Mouse (Mus musculus) adrenal gland, adult 2 months (tissue): ENCODE data around the gene Far1. TPM values are rescaled to one million over a fixed set of nuclear protein-coding genes. Genes with fewer than 3 reads are reported as not detected.

Experiments
- DNase-seq: peaks from one replicate; pipeline ENCODE4 v3.0.0; 2021
- polyA plus RNA-seq: library from polyadenylated mRNA; depleted of rRNA; stranded (reverse); fragments of >200 nt; gene quantifications from 2 replicates; pipeline ENCODE4 v1.2.3, GENCODE M21; 2012; rRNA removed
- total RNA-seq, 2 experiments: library from RNA; stranded (reverse); gene quantifications; 2 replicates each; pipeline ENCODE4 v1.2.3; 2021

Far1 gene
- total and polyA plus RNA-seq, 3 experiments, result 2.9 to 51.0 (median 44.2) TPM

DNA sequence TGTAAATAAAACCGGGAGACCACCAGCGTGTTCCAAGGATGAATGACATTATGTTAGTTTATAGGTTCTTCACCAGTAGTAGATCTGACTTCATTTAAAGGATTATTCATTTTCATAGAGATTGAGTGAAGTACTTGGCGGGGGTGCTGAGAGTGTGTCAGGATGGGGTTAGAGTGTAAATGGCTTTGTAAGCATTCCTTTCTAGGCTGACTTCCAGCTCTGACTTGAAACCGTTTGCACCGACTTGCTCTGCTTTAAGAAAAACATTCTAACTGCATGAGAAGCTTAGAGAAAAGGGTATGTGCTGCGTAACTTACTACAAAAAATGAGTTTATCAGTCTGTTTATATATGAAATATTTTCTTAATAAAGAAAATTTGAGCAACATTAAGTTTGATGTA, 57.5 kb downstream of the Far1 start:
- no peak for DNase-seq

DNA sequence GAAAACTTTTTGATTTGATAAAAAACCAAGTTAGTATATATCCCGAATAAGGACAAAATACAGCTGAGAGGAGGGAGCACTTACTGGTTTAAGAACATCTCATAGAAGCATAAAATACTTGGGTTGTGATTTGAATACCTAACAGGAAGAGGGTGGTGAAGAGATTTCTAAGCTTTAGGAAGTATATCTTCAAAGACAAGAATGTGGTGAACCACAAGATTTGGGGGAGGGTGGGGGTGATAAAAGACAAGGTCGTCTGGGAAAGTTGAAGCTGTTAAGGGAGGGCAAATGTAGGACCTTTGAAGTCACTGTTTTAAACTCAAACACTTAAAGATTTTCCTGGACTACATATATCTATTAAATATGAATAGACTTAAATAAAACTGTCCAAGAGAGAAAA, 59.1 kb downstream of the Far1 start:
- no peak for DNase-seq

- DNase-seq, result no peak
Observed at GRCm38 (mm10) chr7:113582111-113582510, 68.5 kb downstream of the Far1 start.

- DNase-seq, result no peak
Observed at GRCm38 (mm10) chr7:113589211-113589610, 75.6 kb downstream of the Far1 start.

- DNase-seq, result no peak
Observed at GRCm38 (mm10) chr7:113590330-113590729, 76.7 kb downstream of the Far1 start.

GRCm38 (mm10) chr7:113591084-113591483, 77.5 kb downstream of the Far1 start:
- no peak for DNase-seq

GRCm38 (mm10) chr7:113591557-113592354, 78.1 kb downstream of the Far1 start:
- no peak for DNase-seq

- no peak for DNase-seq
Observed at GRCm38 (mm10) chr7:113592696-113593095, 79.1 kb downstream of the Far1 start.

GRCm38 (mm10) chr7:113594363-113594762, 80.7 kb downstream of the Far1 start:
- DNase-seq, result peak; percentile 52

GRCm38 (mm10) chr7:113597231-113597630, 83.6 kb downstream of the Far1 start:
- DNase-seq, result no peak

- DNase-seq, result no peak
Observed at GRCm38 (mm10) chr7:113601803-113602202, 88.2 kb downstream of the Far1 start.

- no peak for DNase-seq
Observed at GRCm38 (mm10) chr7:113607928-113608327, 94.3 kb downstream of the Far1 start.

DNA sequence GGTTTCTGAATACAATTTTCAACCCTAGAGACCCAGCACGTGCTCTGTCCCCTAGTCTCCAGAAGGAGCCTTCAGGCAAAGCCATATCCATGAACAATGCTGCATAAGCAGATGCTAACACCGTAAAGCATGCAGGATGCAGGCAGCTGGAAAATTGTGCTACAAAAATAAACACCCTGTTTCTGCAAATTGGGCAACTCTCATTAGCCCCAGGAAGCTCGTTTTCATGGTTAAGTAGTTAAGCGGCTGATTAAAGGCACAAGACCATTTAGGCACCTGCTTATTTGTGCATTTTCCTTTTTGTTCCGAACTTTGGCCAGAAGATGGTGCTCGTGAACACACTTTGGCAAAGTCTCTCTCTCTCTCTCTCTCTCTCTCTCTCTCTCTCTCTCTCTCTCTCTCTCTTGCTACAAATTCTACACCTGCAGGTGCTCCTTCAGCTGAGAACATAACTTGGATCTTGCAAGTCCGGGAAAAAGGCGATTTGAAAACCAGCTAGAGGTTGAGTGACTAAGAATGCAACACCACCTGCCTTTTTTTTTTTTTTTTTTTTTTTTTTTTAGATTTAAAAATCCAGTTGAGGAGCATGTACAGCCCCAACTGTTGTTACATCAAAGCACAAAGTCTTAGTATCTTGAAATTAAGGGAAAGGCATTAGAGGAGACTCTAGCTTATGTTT, 95.5 kb downstream of the Far1 start:
- DNase-seq, result peak; percentile 35

DNA sequence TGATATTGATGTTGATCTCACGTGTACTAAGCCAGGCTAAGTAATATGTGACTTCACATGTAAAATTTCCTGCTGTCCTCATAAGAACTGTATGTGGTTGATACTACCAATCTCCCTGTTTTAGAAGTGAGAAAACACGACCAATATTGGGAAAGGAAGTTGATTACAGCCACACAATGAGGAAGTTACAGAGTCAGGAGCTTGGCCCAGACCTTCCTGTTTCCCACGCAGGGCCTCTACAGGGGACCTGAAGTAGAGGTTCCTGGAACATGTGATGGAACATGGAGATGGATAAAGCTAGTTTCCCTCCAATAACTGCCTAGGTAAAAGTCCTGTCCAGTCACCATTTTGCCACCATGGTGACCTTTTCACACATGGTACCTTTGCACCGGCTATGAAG, 99.0 kb downstream of the Far1 start:
- DNase-seq, result no peak

GRCm38 (mm10) chr7:113614198-113614927, 100.7 kb downstream of the Far1 start:
- no peak for DNase-seq

GRCm38 (mm10) chr7:113619166-113619565, 105.5 kb downstream of the Far1 start:
- no peak for DNase-seq

DNA sequence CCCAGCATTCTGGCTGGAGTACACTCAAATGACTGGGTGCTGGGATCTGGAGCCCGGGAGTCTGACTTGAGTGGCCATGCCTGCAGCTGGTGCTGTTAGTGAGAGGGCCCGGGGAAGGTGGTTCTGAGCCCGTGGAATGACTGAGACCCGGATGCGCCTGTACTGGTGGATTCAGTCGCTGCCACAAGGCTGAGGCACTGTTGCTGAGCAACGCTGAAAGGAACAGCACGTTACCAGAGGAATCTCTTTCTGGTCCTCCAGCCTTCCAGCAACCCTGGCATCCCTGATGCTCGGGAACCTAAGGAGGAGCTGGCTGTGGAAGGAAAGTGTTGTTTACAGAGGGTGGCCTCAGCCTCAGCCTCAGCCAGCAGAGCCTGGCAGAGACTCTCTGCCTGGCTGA, 106.1 kb downstream of the Far1 start:
- no peak for DNase-seq

Other genes with a start within 250 kb of the Far1 start
- 10 to 100 TPM; 13.3 to 15.4 TPM for gene Btbd10, start 144.4 kb upstream of the Far1 start, total RNA-seq
- 24.5 and 27.8 TPM in 2 replicates for gene Btbd10, start 144.4 kb upstream of the Far1 start, polyA plus RNA-seq
- not detected for gene Pth, start 125.3 kb upstream of the Far1 start, total RNA-seq
- gene Pth, start 125.3 kb upstream of the Far1 start, polyA plus RNA-seq, result not detected in 2 replicates